Mouse (Mus musculus) MEL (cell line): ENCODE results near the gene Hsd17b13. TPM values are rescaled to one million over a fixed set of nuclear protein-coding genes. Genes with fewer than 3 reads are reported as not detected.

Experiments
- DNase-seq: peaks from one replicate; pipeline ENCODE4 v3.0.0; 2011; ENCODE audit warnings: low read depth, low spot score
- H3K27ac ChIP-seq: 2 replicates; pipeline ENCODE4 v1.5.1; 2012; ENCODE audit warnings: low read depth, mild to moderate bottlenecking, control low read depth, low read length, moderate library complexity; ENCODE audit not compliant: control insufficient read depth
- H3K27me3 ChIP-seq, 2 experiments: fragments of 150-350 bp in 1 of 2; sonication (generic) in 1 of 2; 2 replicates each; pipeline ENCODE4 v1.6.1; 2012; ENCODE audit warnings: low read length in 2 of 2, mild to moderate bottlenecking in 2 of 2, improper control_type of control experiment in 1 of 2, moderate library complexity in 1 of 2; ENCODE audit not compliant: insufficient read depth in 2 of 2, control insufficient read depth in 1 of 2
- H3K36me3 ChIP-seq, 2 experiments: 2 replicates each; pipeline ENCODE4 v1.6.1; 2012 to 2014; ENCODE audit warnings: low read length in 2 of 2, improper control_type of control experiment in 1 of 2, inconsistent platforms in 1 of 2, mild to moderate bottlenecking in 1 of 2; ENCODE audit not compliant: insufficient read depth in 2 of 2, control insufficient read depth in 1 of 2
- H3K4me1 ChIP-seq, 2 experiments: fragments of 150-350 bp in 1 of 2; sonication (generic) in 1 of 2; 2 replicates each; pipeline ENCODE4 v1.6.1; 2012; ENCODE audit warnings: low read length in 2 of 2, improper control_type of control experiment in 1 of 2, mild to moderate bottlenecking in 1 of 2; ENCODE audit not compliant: insufficient read depth in 2 of 2, control insufficient read depth in 1 of 2
- H3K4me3 ChIP-seq, 2 experiments: fragments of 150-350 bp in 1 of 2; sonication (generic) in 1 of 2; 2 replicates each; pipeline ENCODE4 v1.5.1; 2012; ENCODE audit warnings: low read depth in 2 of 2, low read length in 2 of 2, mild to moderate bottlenecking in 2 of 2, moderate library complexity in 2 of 2, control low read depth in 1 of 2, improper control_type of control experiment in 1 of 2; ENCODE audit not compliant: control insufficient read depth in 1 of 2, insufficient read depth in 1 of 2
- H3K79me2 ChIP-seq: 2 replicates; pipeline ENCODE4 v1.6.1; 2012; ENCODE audit warnings: mild to moderate bottlenecking, low read length, moderate library complexity; ENCODE audit not compliant: control insufficient read depth, poor library complexity, insufficient read depth
- H3K9ac ChIP-seq: 2 replicates; pipeline ENCODE4 v1.6.1; 2012; ENCODE audit warnings: low read depth, mild to moderate bottlenecking, control low read depth, low read length, moderate library complexity; ENCODE audit not compliant: control insufficient read depth, poor library complexity, severe bottlenecking
- H3K9me3 ChIP-seq: fragments of 150-350 bp; sonication (generic); replicated peaks from 2 replicates; pipeline ENCODE4 v1.6.1; 2012; ENCODE audit warnings: mild to moderate bottlenecking, low read length, improper control_type of control experiment, moderate library complexity; ENCODE audit not compliant: insufficient read depth
- CTCF ChIP-seq, 3 experiments: IDR thresholded peaks in 2 of 3; conservative IDR thresholded peaks in 1 of 3; 2 replicates each; pipeline ENCODE4 v1.5.1; 2011 to 2012; ENCODE audit warnings: low read length in 3 of 3, low read depth in 2 of 3, mild to moderate bottlenecking in 2 of 3, improper control_type of control experiment in 1 of 3, inconsistent platforms in 1 of 3, mixed read lengths in 1 of 3, moderate library complexity in 1 of 3; ENCODE audit not compliant: control insufficient read depth in 1 of 3, insufficient read depth in 1 of 3, poor library complexity in 1 of 3, severe bottlenecking in 1 of 3
- ELF1 ChIP-seq: IDR thresholded peaks from 2 replicates; pipeline ENCODE4 v1.6.1; 2014; ENCODE audit warnings: low read depth, mild to moderate bottlenecking, inconsistent platforms, low read length, improper control_type of control experiment, moderate library complexity
- EP300 ChIP-seq, 2 experiments: IDR thresholded peaks; 2 replicates each; pipeline ENCODE4 v1.6.1; 2011; ENCODE audit warnings: improper control_type of control experiment in 2 of 2, low read length in 2 of 2, low read depth in 1 of 2, mild to moderate bottlenecking in 1 of 2
- ETS1 ChIP-seq: IDR thresholded peaks from 2 replicates; pipeline ENCODE4 v1.6.1; 2012; ENCODE audit warnings: low read depth, mild to moderate bottlenecking, inconsistent platforms, low read length, improper control_type of control experiment, moderate library complexity
- GATA1 ChIP-seq: IDR thresholded peaks from 2 replicates; pipeline ENCODE4 v1.6.1; 2011; ENCODE audit warnings: low read depth, low read length, improper control_type of control experiment
- JUND ChIP-seq: IDR thresholded peaks from 2 replicates; pipeline ENCODE4 v1.6.1; 2011; ENCODE audit warnings: low read depth, mild to moderate bottlenecking, improper control_type of control experiment, low read length
- MXI1 ChIP-seq: IDR thresholded peaks from 2 replicates; pipeline ENCODE4 v1.6.1; 2011; ENCODE audit warnings: mild to moderate bottlenecking, low read depth, low read length, improper control_type of control experiment
- NELFE ChIP-seq: IDR thresholded peaks from 2 replicates; pipeline ENCODE4 v1.6.1; 2011; ENCODE audit warnings: low read depth, low read length, improper control_type of control experiment
- RAD21 ChIP-seq: IDR thresholded peaks from 2 replicates; pipeline ENCODE4 v1.6.1; 2011; ENCODE audit warnings: mild to moderate bottlenecking, low read depth, low read length, improper control_type of control experiment
- SMC3 ChIP-seq: IDR thresholded peaks from 2 replicates; pipeline ENCODE4 v1.6.1; 2011; ENCODE audit warnings: low read depth, low read length, improper control_type of control experiment
- TCF12 ChIP-seq: IDR thresholded peaks from 2 replicates; pipeline ENCODE4 v1.6.1; 2014; ENCODE audit warnings: low read depth, mild to moderate bottlenecking, inconsistent platforms, low read length, improper control_type of control experiment, moderate library complexity
- ZC3H11A ChIP-seq: IDR thresholded peaks from 2 replicates; pipeline ENCODE4 v1.6.1; 2012; ENCODE audit warnings: low read depth, mild to moderate bottlenecking, inconsistent platforms, low read length, improper control_type of control experiment
- ZKSCAN1 ChIP-seq: IDR thresholded peaks from 2 replicates; pipeline ENCODE4 v1.6.1; 2012; ENCODE audit warnings: low read depth, mild to moderate bottlenecking, inconsistent platforms, low read length, improper control_type of control experiment, moderate library complexity
- ZMIZ1 ChIP-seq: IDR thresholded peaks from 2 replicates; pipeline ENCODE4 v1.6.1; 2012; ENCODE audit warnings: low read depth, mild to moderate bottlenecking, inconsistent platforms, low read length, improper control_type of control experiment, moderate library complexity
- polyA plus RNA-seq, 2 experiments: library from polyadenylated mRNA; stranded (reverse) in 1 of 2; unstranded in 1 of 2; fragments of >175 nt in 1 of 2; fragments of >200 nt in 1 of 2; gene quantifications; 2 replicates each; pipeline versions ENCODE4 v1.2.1 to v1.2.4; 2012; ENCODE audit warnings: low replicate concordance in 2 of 2, low read depth in 1 of 2; ENCODE audit not compliant: insufficient read length in 2 of 2, insufficient read depth in 1 of 2, missing spikeins in 1 of 2
- total RNA-seq: library from RNA; depleted of rRNA; stranded (reverse); fragments of 300-350 nt; gene quantifications from 2 replicates; pipeline ENCODE4 v1.2.3, GENCODE M21; 2012

Hsd17b13 gene
- total and polyA plus RNA-seq, 3 experiments: 0.08 TPM; not detected in 2

DNA sequence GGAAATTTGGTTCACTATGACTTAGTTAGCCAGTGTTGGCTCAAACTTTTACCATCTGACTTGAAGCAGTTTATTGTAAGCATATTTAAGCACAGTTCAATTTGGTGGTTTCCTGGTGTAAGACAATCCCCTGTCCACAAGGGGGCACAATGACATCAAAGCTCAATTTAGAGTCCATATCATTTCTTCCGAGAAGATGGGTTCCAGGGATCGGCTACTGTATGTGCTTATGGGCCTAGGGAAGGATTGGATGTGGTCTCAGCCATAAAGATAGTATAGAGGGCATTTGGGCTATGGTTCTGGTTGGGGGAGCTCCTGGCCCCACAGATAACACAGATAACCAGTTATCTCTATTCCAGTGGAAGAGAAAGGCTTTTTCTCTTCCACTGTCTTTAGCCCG is 18.0 kb upstream of the Hsd17b13 start:
- Histone ChIP-seq H3K9ac (no peak overlapping the region), H3K27ac (no peak overlapping the region), H3K79me2 (no peaks in the 10 kb centered on the region), H3K4me3 (no peak overlapping the region), H3K36me3 (peaks cover 0 to 12% of the 10 kb centered on the region in 2 experiments; a peak in 2 of 4 replicates), H3K9me3 (no peaks in the 10 kb centered on the region), H3K27me3 (no peaks in the 10 kb centered on the region), H3K4me1 (peaks cover 4 to 9% of the 10 kb centered on the region in 2 experiments; a peak in 3 of 4 replicates)
- TF ChIP-seq CTCF (IDR thresholded peaks at IDR 0.05 in 2 of 3, conservative IDR thresholded peaks at IDR 0.05 in 1 of 3; ENCODE audit: control insufficient read depth in 1 of 3, insufficient read depth in 1 of 3, low read depth in 2 of 3, low read length in 3 of 3, poor library complexity in 1 of 3, severe bottlenecking in 1 of 3): peak; percentile 21 to 86 (median 71); a peak in 5 of 6 replicates
- TF ChIP-seq ZMIZ1: no peak
- no peak for TF ChIP-seq JUND
- TF ChIP-seq TCF12: 0 out of 2 replicates have a peak, but pooled peaks have one; percentile 11
- no peak for TF ChIP-seq NELFE
- TF ChIP-seq EP300 (IDR thresholded peaks at IDR 0.05; ENCODE audit: low read depth in 1 of 2, low read length in 2 of 2): 0 out of 4 replicates have a peak, but pooled peaks of 1 of the 2 experiments have one; percentile 17
- TF ChIP-seq GATA1: peak; percentile 56
- peak; percentile 77 for TF ChIP-seq SMC3
- TF ChIP-seq RAD21: peak; percentile 80
- TF ChIP-seq ZC3H11A: peak; percentile 63
- DNase-seq: peak; percentile 76

- H3K36me3 ChIP-seq: peaks cover 0 to 12% of the 10 kb centered on the region in 2 experiments; a peak in 2 of 4 replicates
- no peak overlapping the region for H3K4me3 ChIP-seq
- H3K27me3 ChIP-seq: no peaks in the 10 kb centered on the region
- no peak for DNase-seq
- H3K9ac ChIP-seq: no peak overlapping the region
- 0 out of 2 replicates have a peak, but pooled peaks have one; percentile 4 for TF ChIP-seq GATA1
- TF ChIP-seq TCF12: 0 out of 2 replicates have a peak, but pooled peaks have one; percentile 21
- no peak for TF ChIP-seq ETS1
- no peak overlapping the region for H3K27ac ChIP-seq
- H3K79me2 ChIP-seq: no peaks in the 10 kb centered on the region
- peaks cover 4 to 9% of the 10 kb centered on the region in 2 experiments; a peak in 3 of 4 replicates for H3K4me1 ChIP-seq
- H3K9me3 ChIP-seq: no peaks in the 10 kb centered on the region
These were observed 17.5 kb upstream of the Hsd17b13 start for GRCm38 (mm10) chr5:103994669-103995068.

DNA sequence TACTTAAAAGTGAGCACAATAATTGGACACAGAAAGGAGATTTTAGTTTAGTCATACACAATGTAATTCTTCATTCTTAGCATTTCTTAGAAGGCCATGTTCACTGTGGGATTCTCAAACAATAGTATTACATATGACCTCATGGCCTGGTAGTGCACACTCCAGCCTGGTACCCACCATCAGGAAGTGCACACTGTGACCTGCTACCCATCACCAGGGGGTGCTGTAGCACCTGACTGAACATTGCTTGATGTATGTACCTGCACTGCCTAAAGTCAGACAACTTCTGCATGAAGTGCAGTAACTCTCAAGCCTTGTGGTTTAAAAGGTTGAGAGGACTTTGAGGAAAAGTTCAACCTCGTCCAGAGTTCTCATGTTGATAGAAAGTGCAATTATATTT is 16.4 kb upstream of the Hsd17b13 start:
- peak; percentile 56 for DNase-seq
- Histone ChIP-seq H3K4me3 (no peak overlapping the region), H3K36me3 (peaks cover 0 to 12% of the 10 kb centered on the region in 2 experiments; a peak in 2 of 4 replicates), H3K4me1 (peaks cover 4 to 9% of the 10 kb centered on the region in 2 experiments; a peak in 3 of 4 replicates), H3K9ac (no peak overlapping the region)
- TF ChIP-seq SMC3 (peak; percentile 72), RAD21 (peak; percentile 65), ZC3H11A (peak; percentile 16; the same call in 1 of the 2 replicates), ZKSCAN1 (no peak), ELF1 (peak; percentile 44; the same call in 1 of the 2 replicates), CTCF (IDR thresholded peaks at IDR 0.05 in 2 of 3, conservative IDR thresholded peaks at IDR 0.05 in 1 of 3; ENCODE audit: control insufficient read depth in 1 of 3, insufficient read depth in 1 of 3, low read depth in 2 of 3, low read length in 3 of 3, poor library complexity in 1 of 3, severe bottlenecking in 1 of 3) (peak; percentile 47 to 75 (median 48)), MXI1 (no peak)
- TF ChIP-seq, all 39 proteins: peak for 5
- Histone ChIP-seq H3K9me3 (no peaks in the 10 kb centered on the region), H3K79me2 (no peaks in the 10 kb centered on the region), H3K27me3 (no peaks in the 10 kb centered on the region), H3K27ac (no peak overlapping the region)
